Mouse (Mus musculus) urinary bladder, adult 18-20 months (tissue): ENCODE measurements around the gene Zbtb43.

Experiments
- DNase-seq, 2 experiments: peaks; one replicate each; pipeline ENCODE4 v3.0.0; 2022; ENCODE audit warnings: low spot score in 2 of 2, mixed read lengths in 2 of 2

The Zbtb43 gene

DNA sequence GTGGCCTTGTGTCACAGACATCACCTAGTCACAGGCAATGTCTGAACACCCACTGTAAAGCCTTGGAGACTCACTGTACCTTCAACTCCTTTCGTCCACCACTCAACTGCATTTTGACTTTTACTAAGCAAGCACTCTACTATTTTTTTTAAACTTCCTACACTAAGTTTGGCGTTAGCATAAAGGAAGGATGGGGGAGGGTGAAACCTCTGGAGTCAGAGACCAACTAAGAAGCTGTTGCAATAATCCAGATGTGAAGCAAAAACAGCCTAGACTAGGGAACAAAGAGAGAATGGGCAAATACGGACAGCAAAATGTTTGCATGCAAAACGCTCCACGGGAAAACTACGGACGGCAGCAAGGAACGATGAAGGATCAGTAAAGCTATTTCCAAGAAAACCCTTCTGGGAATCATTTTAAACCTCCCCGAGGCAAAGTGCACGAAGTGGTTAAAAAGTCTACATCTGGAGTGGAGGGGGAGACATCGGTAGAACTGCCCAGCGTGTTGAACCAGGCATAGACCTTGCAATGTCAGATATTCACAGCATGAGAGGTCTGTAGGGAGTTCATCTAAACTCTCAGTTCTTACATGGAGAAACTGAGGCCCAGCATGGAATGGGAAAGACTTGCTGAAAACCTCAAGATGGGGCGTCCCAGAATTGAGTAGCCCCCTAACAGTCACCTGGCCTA is 38.1 kb downstream of the Zbtb43 start:
- no peak for DNase-seq

DNA sequence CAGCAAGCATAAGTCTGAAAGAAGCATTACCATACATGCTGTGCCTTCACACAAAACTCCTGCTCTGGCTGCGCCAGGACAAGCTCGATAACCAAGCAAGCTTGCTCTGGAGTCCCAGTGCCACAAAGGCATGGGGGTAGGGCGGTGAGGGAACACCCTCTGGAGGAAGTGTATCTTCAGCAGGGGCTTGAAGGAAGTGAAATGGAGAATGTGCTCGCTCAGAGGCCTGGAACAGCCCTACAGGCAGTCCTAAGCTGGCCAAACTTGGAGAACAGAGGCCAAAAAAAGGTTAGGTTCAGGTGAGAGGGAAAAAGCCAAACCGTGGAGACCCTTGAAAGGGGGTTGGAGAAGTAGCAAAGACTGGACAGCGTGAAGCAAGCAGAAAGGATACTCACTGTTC is 39.0 kb downstream of the Zbtb43 start:
- DNase-seq: peak in 1 of 2 experiments; percentile 39

DNA sequence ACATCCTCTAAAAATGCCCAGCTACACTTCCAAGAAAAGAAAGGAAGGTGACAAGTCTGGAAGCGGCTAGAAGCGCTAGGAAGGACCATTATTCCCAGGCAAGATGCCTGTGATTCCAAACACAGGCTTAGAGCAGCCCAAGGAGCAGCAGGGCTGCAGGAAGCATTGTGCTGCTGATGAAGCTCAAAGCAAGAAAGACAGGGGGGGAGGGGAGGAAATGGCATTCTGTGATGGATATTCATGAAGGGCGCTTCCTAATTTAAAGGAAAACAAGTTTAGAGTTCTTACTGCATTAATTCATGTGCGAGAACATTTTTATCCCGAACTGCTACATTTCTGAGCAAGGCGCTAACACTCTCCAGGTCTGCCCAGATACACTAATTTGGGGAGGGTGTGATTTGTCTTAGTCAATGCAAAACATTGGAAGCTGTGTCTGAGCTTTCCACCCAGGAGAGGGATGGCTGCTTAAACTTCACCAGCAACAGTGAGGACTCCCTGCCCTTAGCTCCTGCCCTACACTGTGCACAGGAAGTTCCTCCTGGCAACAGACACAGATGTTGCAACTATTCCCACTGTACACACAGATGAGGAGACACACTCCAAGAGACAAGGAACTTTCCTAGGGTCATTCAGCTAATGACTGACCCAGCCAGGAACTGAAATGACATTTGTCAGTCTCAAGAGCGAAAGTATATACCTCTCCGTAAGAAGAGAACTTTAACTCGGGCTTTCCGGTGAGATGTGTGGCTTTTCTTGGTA is 41.5 kb downstream of the Zbtb43 start:
- no peak for DNase-seq

- DNase-seq: no peak
Observed at GRCm38 (mm10) chr2:33417454-33417853, 50.9 kb downstream of the Zbtb43 start.

- DNase-seq: no peak
Observed at GRCm38 (mm10) chr2:33414019-33414418, 54.3 kb downstream of the Zbtb43 start.

GRCm38 (mm10) chr2:33412111-33412510 is 56.2 kb downstream of the Zbtb43 start:
- no peak for DNase-seq

- no peak for DNase-seq
Observed at GRCm38 (mm10) chr2:33403511-33404003, 64.8 kb downstream of the Zbtb43 start.

- DNase-seq: no peak
Observed at GRCm38 (mm10) chr2:33402638-33403037, 65.7 kb downstream of the Zbtb43 start.

DNA sequence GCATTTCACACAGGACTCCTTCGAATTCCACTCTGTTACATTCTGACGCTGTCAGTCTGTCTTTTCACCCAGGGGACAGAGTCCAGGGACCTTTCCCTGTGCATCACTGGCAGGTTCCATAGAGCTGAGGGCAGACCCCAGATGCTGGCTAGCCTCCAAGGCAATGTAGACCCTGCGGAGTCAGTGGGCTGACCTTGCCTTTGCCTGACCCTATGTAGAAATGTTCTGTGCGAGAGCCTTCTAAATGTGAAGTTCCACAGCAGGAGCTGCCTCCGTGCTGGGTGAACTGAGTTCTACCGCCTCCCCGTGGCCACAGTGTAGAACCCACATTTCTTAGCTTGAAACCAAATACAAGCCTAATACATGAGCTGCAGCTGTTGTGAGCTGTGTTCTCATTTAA is 66.1 kb downstream of the Zbtb43 start:
- DNase-seq: peak; percentile 11 to 39

- DNase-seq: peak in 1 of 2 experiments; percentile 27
Observed at GRCm38 (mm10) chr2:33401217-33401616, 67.1 kb downstream of the Zbtb43 start.

DNA sequence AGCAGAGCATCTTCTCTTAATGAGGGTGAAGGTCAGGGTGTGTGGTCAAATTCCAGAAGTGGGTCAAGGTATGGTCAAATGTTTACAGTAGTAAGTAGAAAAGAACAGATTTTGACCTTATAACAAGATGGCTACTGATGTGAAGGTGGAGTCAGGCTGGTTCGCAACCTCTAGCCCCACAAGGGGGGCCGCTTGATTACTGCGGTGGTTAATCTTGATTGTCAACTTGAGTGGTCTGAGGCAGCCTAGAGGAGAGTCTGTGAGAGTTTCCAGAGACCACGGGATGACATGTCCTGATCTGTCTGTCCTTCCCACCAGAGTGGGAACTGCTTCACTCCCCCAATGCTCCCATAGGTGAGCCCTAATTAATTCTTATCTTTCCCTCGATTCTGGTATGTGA is 67.8 kb downstream of the Zbtb43 start:
- no peak for DNase-seq
